Comparison of ENCODE assay signal across 14 mouse cellular contexts in the genomic region with DNA sequence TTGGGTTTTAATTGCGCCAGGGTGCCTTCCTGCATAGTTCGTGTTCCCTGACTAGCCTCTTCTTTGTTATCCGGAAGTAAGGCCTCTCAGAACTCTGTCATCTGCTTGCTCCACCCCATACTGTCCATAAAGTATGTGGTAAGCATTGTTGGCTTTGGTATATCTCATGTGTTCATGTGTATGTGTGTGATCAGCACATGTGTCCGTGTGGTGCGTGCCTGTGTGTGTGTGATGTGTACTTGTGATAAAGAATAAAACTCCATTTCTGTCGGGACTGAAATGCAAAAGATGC.
A peak's percentile ranks its signal among the peaks of the same experiment; 100 is the strongest.
DNase-seq lines count a peak whose midpoint lies in the region; ATAC-seq lines count a peak whose summit lies in the region.
"Had no signal": no experiment of that assay in that cellular context is flagged by ENCODE, and none has a peak within 500 bp of the region (broad histone marks: within the 10 kb centered on the region; RNA-seq: fewer than 3 reads in every experiment).

No protein-coding gene starts in this region.

- peaks cover 17% of the 10 kb centered on the region for H3K4me1 ChIP-seq in forebrain, embryonic 10.5 days
- peaks cover 9% of the 10 kb centered on the region; the same call in 1 of the 2 replicates for H3K4me1 ChIP-seq in forebrain, embryonic 15.5 days
- H3K4me1 ChIP-seq in midbrain, embryonic 10.5 days, result peaks cover 22% of the 10 kb centered on the region
- H3K4me1 ChIP-seq in midbrain, embryonic 14.5 days (ENCODE audit: control insufficient read depth, insufficient read depth, low read length), result peaks cover 7% of the 10 kb centered on the region
- 0 out of 2 replicates have a peak, but pooled peaks cover 10% of the 10 kb centered on the region for H3K4me1 ChIP-seq in stomach, embryonic 15.5 days

- H3K4me2 ChIP-seq in forebrain, embryonic 15.5 days (replicated peaks), result no peak overlapping the region
- no peak overlapping the region for H3K4me2 ChIP-seq in midbrain, embryonic 14.5 days (ENCODE audit: low read length)
- no peak overlapping the region for H3K4me2 ChIP-seq in stomach, embryonic 15.5 days

- no peak for DNase-seq in forebrain, embryonic 10.5 days (ENCODE audit: extremely low spot score, low spot score)
- DNase-seq in midbrain, embryonic 10.5 days (ENCODE audit: low spot score), result no peak
- no peak for DNase-seq in midbrain, embryonic 14.5 days
- DNase-seq in cerebellum, adult 8-10 months, result no peak
- DNase-seq in left cerebral cortex, postnatal 36 days (ENCODE audit: low spot score in 2 of 2), result no peak
- DNase-seq: cerebellum, adult 11-12 months; gastrocnemius, postnatal 25 days; right cerebral cortex, postnatal 25 days; thymus, postnatal 4 days had no signal

- H3K9me3 ChIP-seq in forebrain, embryonic 10.5 days, result no peaks in the 10 kb centered on the region
- no peaks in the 10 kb centered on the region for H3K9me3 ChIP-seq in forebrain, embryonic 15.5 days
- H3K9me3 ChIP-seq in midbrain, embryonic 10.5 days (replicated peaks), result no peaks in the 10 kb centered on the region
- H3K9me3 ChIP-seq in midbrain, embryonic 14.5 days (ENCODE audit: control insufficient read depth, low read length), result no peaks in the 10 kb centered on the region
- H3K9me3 ChIP-seq in stomach, embryonic 15.5 days, result no peaks in the 10 kb centered on the region

- no peak for ATAC-seq in forebrain, embryonic 15.5 days (replicated peaks)
- no peak for ATAC-seq in midbrain, embryonic 14.5 days (ENCODE audit: low FRiP score, low TSS enrichment)
- ATAC-seq in megakaryocyte, adult 5-6 weeks (ENCODE audit: poor library complexity, severe bottlenecking), result peak; percentile 90
- no peak for ATAC-seq in stomach, embryonic 15.5 days (ENCODE audit: insufficient read depth, low FRiP score, low read depth)
- ATAC-seq: inflammation-experienced regulatory T-cells, adult 6 months had no signal

- peak overlapping the region; percentile 70 for H3K27ac ChIP-seq in forebrain, embryonic 10.5 days
- H3K27ac ChIP-seq in forebrain, embryonic 15.5 days (replicated peaks), result no peak overlapping the region
- peak overlapping the region; percentile 82 for H3K27ac ChIP-seq in midbrain, embryonic 10.5 days (replicated peaks)
- no peak overlapping the region for H3K27ac ChIP-seq in midbrain, embryonic 14.5 days (replicated peaks; ENCODE audit: low read depth, low read length)
- peak overlapping the region; percentile 3; the same call in 1 of the 2 replicates for H3K27ac ChIP-seq in stomach, embryonic 15.5 days
- H3K27ac ChIP-seq: liver, embryonic 14.5 days had no signal

- 88% methylated on average over 6 of the region's 6 CpGs for WGBS in forebrain, embryonic 10.5 days
- WGBS in forebrain, embryonic 15.5 days, result 79% methylated on average over 6 of the region's 6 CpGs
- WGBS in midbrain, embryonic 10.5 days, result 84% methylated on average over 6 of the region's 6 CpGs
- WGBS in midbrain, embryonic 14.5 days, result 69% methylated on average over 6 of the region's 6 CpGs
- 54% methylated on average over 6 of the region's 6 CpGs for WGBS in stomach, embryonic 15.5 days

- intact Hi-C loops in left cerebral cortex, postnatal 36 days (cut with DNase I), result no loop called here

- H3K27me3 ChIP-seq in forebrain, embryonic 10.5 days (ENCODE audit: poor library complexity, severe bottlenecking), result no peaks in the 10 kb centered on the region
- H3K27me3 ChIP-seq in forebrain, embryonic 15.5 days, result no peaks in the 10 kb centered on the region
- no peaks in the 10 kb centered on the region for H3K27me3 ChIP-seq in midbrain, embryonic 10.5 days (ENCODE audit: low read depth, poor library complexity, severe bottlenecking)
- no peaks in the 10 kb centered on the region for H3K27me3 ChIP-seq in midbrain, embryonic 14.5 days (ENCODE audit: control insufficient read depth, insufficient read depth, low read length)
- H3K27me3 ChIP-seq in stomach, embryonic 15.5 days (replicated peaks), result no peaks in the 10 kb centered on the region

- H3K9ac ChIP-seq in forebrain, embryonic 15.5 days (replicated peaks), result no peak overlapping the region
- H3K9ac ChIP-seq in midbrain, embryonic 14.5 days (replicated peaks; ENCODE audit: low read length), result no peak overlapping the region
- no peak overlapping the region for H3K9ac ChIP-seq in stomach, embryonic 15.5 days
- H3K9ac ChIP-seq: liver, embryonic 14.5 days had no signal

- no peak overlapping the region for H3K4me3 ChIP-seq in forebrain, embryonic 10.5 days
- no peak overlapping the region for H3K4me3 ChIP-seq in forebrain, embryonic 15.5 days
- H3K4me3 ChIP-seq in midbrain, embryonic 10.5 days, result no peak overlapping the region
- no peak overlapping the region for H3K4me3 ChIP-seq in midbrain, embryonic 14.5 days (replicated peaks; ENCODE audit: low read depth, low read length)
- no peak overlapping the region for H3K4me3 ChIP-seq in stomach, embryonic 15.5 days (replicated peaks)

- H3K36me3 ChIP-seq in forebrain, embryonic 10.5 days (replicated peaks), result no peaks in the 10 kb centered on the region
- H3K36me3 ChIP-seq in forebrain, embryonic 15.5 days, result no peaks in the 10 kb centered on the region
- H3K36me3 ChIP-seq in midbrain, embryonic 10.5 days, result no peaks in the 10 kb centered on the region
- H3K36me3 ChIP-seq in midbrain, embryonic 14.5 days (ENCODE audit: control insufficient read depth, insufficient read depth, low read length), result no peaks in the 10 kb centered on the region
- H3K36me3 ChIP-seq in stomach, embryonic 15.5 days, result no peaks in the 10 kb centered on the region

Comparison
In these comparisons a context has a peak if more than half of its experiments do, and no peak if none do; other contexts are left out.
1. H3K27ac ChIP-seq: peak in forebrain, embryonic 10.5 days (single experiment), midbrain, embryonic 10.5 days (single experiment) and stomach, embryonic 15.5 days (single experiment); none in forebrain, embryonic 15.5 days (single experiment) and midbrain, embryonic 14.5 days (single experiment).